ENCODE assay signal across 14 mouse cellular contexts in genomic region chr3:27205514-27206220, GRCm38 (mm10). TPM values are rescaled to one million over a fixed set of nuclear protein-coding genes. Genes with fewer than 3 reads are reported as not detected.
DNase-seq lines count a peak whose midpoint lies in the region; ATAC-seq and TF ChIP-seq lines count a peak whose summit lies in the region.
"Had no signal": no experiment of that assay in that cellular context is flagged by ENCODE, and none has a peak within 500 bp of the region (broad histone marks: within the 10 kb centered on the region; RNA-seq: fewer than 3 reads in every experiment).

No protein-coding gene starts in this region.

- peaks cover 36% of the 10 kb centered on the region for H3K4me1 ChIP-seq in heart, embryonic 13.5 days
- peaks cover 16% of the 10 kb centered on the region; the same call in 1 of the 2 replicates for H3K4me1 ChIP-seq in kidney, postnatal 0 days (replicated peaks; ENCODE audit: insufficient read depth, low read length)
- H3K4me1 ChIP-seq in embryonic facial prominence, embryonic 10.5 days, result peaks cover 25% of the 10 kb centered on the region
- peaks cover 16% of the 10 kb centered on the region for H3K4me1 ChIP-seq in limb, embryonic 10.5 days

- intact Hi-C loops in heart, postnatal 25 days (cut with DNase I), result no loop called here

- H3K9ac ChIP-seq in heart, embryonic 13.5 days, result no peak overlapping the region
- no peak overlapping the region for H3K9ac ChIP-seq in kidney, postnatal 0 days (ENCODE audit: low read depth, low read length)

- no peak for DNase-seq in heart, postnatal 25 days (ENCODE audit: low spot score)
- DNase-seq in kidney, postnatal 0 days (ENCODE audit: low spot score), result no peak
- no peak for DNase-seq in kidney, postnatal 25 days
- DNase-seq in embryonic facial prominence, embryonic 10.5 days (ENCODE audit: low spot score), result no peak
- DNase-seq in limb, embryonic 10.5 days (ENCODE audit: low spot score), result no peak
- no peak for DNase-seq in urinary bladder, postnatal 25 days (ENCODE audit: low spot score)
- no peak for DNase-seq in MN1 (ENCODE audit: low spot score)
- DNase-seq: adrenal gland, adult 8-10 months; gastrocnemius, postnatal 10 days; layer of hippocampus, adult 9-11 months; right cerebral cortex, postnatal 25 days had no signal

- no peaks in the 10 kb centered on the region for H3K27me3 ChIP-seq in heart, embryonic 13.5 days (replicated peaks)
- no peaks in the 10 kb centered on the region for H3K27me3 ChIP-seq in kidney, postnatal 0 days (ENCODE audit: insufficient read depth, low read length)
- H3K27me3 ChIP-seq in embryonic facial prominence, embryonic 10.5 days (replicated peaks; ENCODE audit: low read depth, poor library complexity, severe bottlenecking), result no peaks in the 10 kb centered on the region
- H3K27me3 ChIP-seq in limb, embryonic 10.5 days (ENCODE audit: low read depth, poor library complexity, severe bottlenecking), result no peaks in the 10 kb centered on the region

- 55% methylated on average over 9 of the region's 9 CpGs for WGBS in heart, embryonic 13.5 days
- WGBS in kidney, postnatal 0 days, result 44% methylated on average over 9 of the region's 9 CpGs
- WGBS in embryonic facial prominence, embryonic 10.5 days, result 78% methylated on average over 9 of the region's 9 CpGs
- WGBS in limb, embryonic 10.5 days, result 69% methylated on average over 9 of the region's 9 CpGs

- ATAC-seq in heart, embryonic 13.5 days (ENCODE audit: extremely low read depth, insufficient number of reproducible peaks, low FRiP score, low TSS enrichment), result no peak
- ATAC-seq in kidney, postnatal 0 days (replicated peaks; ENCODE audit: low FRiP score, low read depth), result peak; percentile 57; the same call in 1 of the 2 replicates
- ATAC-seq: CD4-positive, CD25-positive, alpha-beta regulatory T cell, adult 4 months; hindbrain, postnatal 0 days had no signal

- H3K4me2 ChIP-seq in heart, embryonic 13.5 days, result no peak overlapping the region
- no peak overlapping the region for H3K4me2 ChIP-seq in kidney, postnatal 0 days (ENCODE audit: low read length)

- peaks cover 4% of the 10 kb centered on the region; the same call in 1 of the 2 replicates for H3K9me3 ChIP-seq in heart, embryonic 13.5 days
- H3K9me3 ChIP-seq in kidney, postnatal 0 days (replicated peaks; ENCODE audit: low read length), result no peaks in the 10 kb centered on the region
- H3K9me3 ChIP-seq in embryonic facial prominence, embryonic 10.5 days, result 0 out of 2 replicates have a peak, but pooled peaks cover 4% of the 10 kb centered on the region
- no peaks in the 10 kb centered on the region for H3K9me3 ChIP-seq in limb, embryonic 10.5 days (replicated peaks)

- H3K36me3 ChIP-seq in heart, embryonic 13.5 days, result peaks cover 8% of the 10 kb centered on the region
- H3K36me3 ChIP-seq in kidney, postnatal 0 days (ENCODE audit: insufficient read depth, low read length), result no peaks in the 10 kb centered on the region
- H3K36me3 ChIP-seq in embryonic facial prominence, embryonic 10.5 days (replicated peaks), result no peaks in the 10 kb centered on the region
- H3K36me3 ChIP-seq in limb, embryonic 10.5 days, result no peaks in the 10 kb centered on the region

- H3K4me3 ChIP-seq in heart, embryonic 13.5 days, result no peak overlapping the region
- H3K4me3 ChIP-seq in kidney, postnatal 0 days (replicated peaks; ENCODE audit: low read depth, low read length), result no peak overlapping the region
- H3K4me3 ChIP-seq in embryonic facial prominence, embryonic 10.5 days, result no peak overlapping the region
- no peak overlapping the region for H3K4me3 ChIP-seq in limb, embryonic 10.5 days

- no peak for TF ChIP-seq CTCF in kidney, postnatal 0 days (IDR thresholded peaks at IDR 0.05; ENCODE audit: low read depth)

- H3K27ac ChIP-seq in heart, embryonic 13.5 days (replicated peaks), result peak overlapping the region; percentile 61
- peak overlapping the region; percentile 62 for H3K27ac ChIP-seq in kidney, postnatal 0 days
- H3K27ac ChIP-seq in embryonic facial prominence, embryonic 10.5 days (replicated peaks), result peak overlapping the region; percentile 57
- peak overlapping the region; percentile 53 for H3K27ac ChIP-seq in limb, embryonic 10.5 days
- H3K27ac ChIP-seq: hindbrain, postnatal 0 days had no signal

RNA-seq across cellular contexts. Expression of gene Nceh1, which starts 22.9 kb away (rescaled TPM):
- 14.0 and 16.5 TPM in 2 replicates for polyA plus RNA-seq in heart, embryonic 13.5 days (2015; fragmentation: Nextera tagmentation; extraction: Ambion mirVana)
- 100 to 1,000 TPM; 172 to 189 TPM for total RNA-seq in heart, postnatal 25 days (2021)
- 47.7 and 51.2 TPM in 2 replicates for polyA plus RNA-seq in kidney, postnatal 0 days (2015; fragmentation: Nextera tagmentation; extraction: Ambion mirVana)
- polyA plus RNA-seq in embryonic facial prominence, embryonic 10.5 days (2016; fragmentation: Nextera tagmentation; extraction: Ambion mirVana), result 4.2 and 4.6 TPM in 2 replicates
- 3.0 and 3.8 TPM in 2 replicates for polyA plus RNA-seq in limb, embryonic 10.5 days (2016; fragmentation: Nextera tagmentation; extraction: Ambion mirVana)

RNA-seq across cellular contexts. Expression of gene Ect2, which starts 52.0 kb away (rescaled TPM):
- polyA plus RNA-seq in heart, embryonic 13.5 days (2015; fragmentation: Nextera tagmentation; extraction: Ambion mirVana), result 39.2 and 43.9 TPM in 2 replicates
- 1 to 10 TPM in 1 of 2 experiments, under 1 TPM in 1; 0.60 to 1.1 TPM for total RNA-seq in heart, postnatal 25 days (2021)
- 23.9 and 26.9 TPM in 2 replicates for polyA plus RNA-seq in kidney, postnatal 0 days (2015; fragmentation: Nextera tagmentation; extraction: Ambion mirVana)
- 82.4 and 85.0 TPM in 2 replicates for polyA plus RNA-seq in embryonic facial prominence, embryonic 10.5 days (2016; fragmentation: Nextera tagmentation; extraction: Ambion mirVana)
- polyA plus RNA-seq in limb, embryonic 10.5 days (2016; fragmentation: Nextera tagmentation; extraction: Ambion mirVana), result 72.0 and 80.2 TPM in 2 replicates
